Mouse (Mus musculus) left cerebral cortex, postnatal 36 days (tissue): Measurements from ENCODE around the gene Abcc10. TPM values are rescaled to one million over a fixed set of nuclear protein-coding genes. Genes with fewer than 3 reads are reported as not detected.
A peak's percentile ranks its signal among the peaks of the same experiment; 100 is the strongest.

Experiments
- DNase-seq, 2 experiments: peaks; one replicate each; pipeline ENCODE4 v3.0.0; 2021 to 2022; ENCODE audit warnings: low spot score in 2 of 2, mixed read lengths in 1 of 2
- intact Hi-C: fragments of 180-260 bp; cut with DNase I; formaldehyde crosslinking; loops from one replicate; pipeline ENCODE4 v1.15.1; 2025
- total RNA-seq, 2 experiments: library from RNA; stranded (reverse); gene quantifications; 2 replicates each; pipeline ENCODE4 v1.2.3; 2021

Abcc10 gene
- total RNA-seq, 2 experiments from 2014 or later, result 8.1 to 11.9 TPM

DNA sequence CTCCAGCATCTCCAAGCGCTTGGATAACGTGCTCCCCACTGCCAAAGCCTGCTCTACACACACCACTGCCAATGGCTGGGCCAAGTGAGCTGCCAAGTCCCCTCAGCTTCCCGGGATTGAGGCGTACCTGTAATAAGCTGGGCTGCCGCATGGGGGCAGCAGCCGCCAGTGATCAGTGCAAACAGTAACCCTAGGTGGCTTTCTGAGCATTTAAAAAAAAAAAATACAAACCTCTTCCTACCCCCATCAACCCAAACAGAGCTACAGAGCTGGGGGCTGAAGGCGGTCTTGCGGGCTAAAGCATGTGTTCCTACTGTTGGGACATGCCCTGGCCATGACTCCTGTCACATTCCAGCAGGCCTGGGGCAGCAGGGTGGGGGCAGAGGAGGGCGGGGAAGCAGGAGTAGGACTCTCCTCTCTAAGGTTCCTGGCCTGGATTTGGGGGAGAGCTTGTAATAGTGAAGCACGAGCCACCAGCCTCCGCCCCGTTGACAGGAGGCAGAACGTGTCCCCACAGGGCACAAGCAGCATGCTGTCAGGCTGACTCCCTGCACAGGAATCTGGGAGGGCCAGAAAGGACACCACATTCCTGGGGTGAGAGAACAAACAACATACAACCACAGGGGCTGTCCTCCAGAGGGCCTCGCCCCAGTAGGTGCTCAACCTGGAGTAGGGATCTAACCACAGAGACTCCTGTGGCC lies 62.1 kb downstream of the Abcc10 start:
- peak; percentile 82 to 85 for DNase-seq
- intact Hi-C loops, result loop anchor here (2.0 to 5.0 kb wide), 2 partner anchors 33 to 121 kb away; no protein-coding TSS in a partner anchor

DNA sequence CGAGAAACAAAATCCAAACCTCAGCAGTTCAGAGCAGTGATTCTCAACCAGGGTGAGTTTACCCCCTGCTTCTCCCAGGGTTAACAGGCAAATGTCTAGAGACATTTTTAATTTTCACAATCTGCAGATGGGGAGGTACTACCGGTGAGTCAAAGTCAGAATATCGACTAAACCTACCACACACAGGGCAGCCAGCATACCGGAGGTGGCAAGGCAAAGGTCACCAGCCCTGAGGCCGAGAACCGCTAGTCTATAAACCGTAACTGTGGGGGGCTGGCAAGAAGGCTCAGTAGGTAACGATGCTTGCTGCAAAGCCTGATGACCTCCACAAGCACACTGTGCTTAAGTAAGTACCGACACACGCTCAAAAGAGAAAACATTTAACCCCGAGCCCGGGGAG lies 62.6 kb downstream of the Abcc10 start:
- DNase-seq, result no peak
- intact Hi-C loops, result loop anchor here (5.0 kb wide), 1 partner anchor 122 kb away; no protein-coding TSS in a partner anchor

DNA sequence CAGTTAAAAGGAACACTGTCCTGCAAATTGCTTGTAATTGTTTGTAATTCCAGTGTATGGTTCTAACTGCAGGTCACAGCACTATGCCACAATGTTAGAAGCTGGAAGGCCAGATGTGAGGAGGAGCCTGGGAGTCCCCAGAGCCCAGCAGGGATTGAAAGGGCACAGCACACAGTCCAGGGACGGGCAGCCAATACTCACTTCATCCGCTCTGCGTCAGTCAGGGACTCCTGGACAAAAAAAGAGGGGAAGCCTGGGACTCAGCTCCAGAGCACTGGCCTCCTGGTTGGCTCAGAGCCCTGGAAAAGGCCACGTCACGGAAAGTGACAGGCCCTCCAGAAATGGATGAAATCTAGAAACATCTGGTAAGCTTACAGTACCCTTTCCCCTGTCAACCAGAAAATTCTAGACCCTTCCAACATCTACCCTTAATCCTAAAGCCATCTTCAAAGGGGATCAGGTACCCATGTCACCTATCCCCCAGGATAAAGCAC lies 65.9 kb downstream of the Abcc10 start:
- intact Hi-C loops, result loop anchor here (5.0 kb wide), 1 partner anchor 250 kb away; no protein-coding TSS in a partner anchor
- no peak for DNase-seq

DNA sequence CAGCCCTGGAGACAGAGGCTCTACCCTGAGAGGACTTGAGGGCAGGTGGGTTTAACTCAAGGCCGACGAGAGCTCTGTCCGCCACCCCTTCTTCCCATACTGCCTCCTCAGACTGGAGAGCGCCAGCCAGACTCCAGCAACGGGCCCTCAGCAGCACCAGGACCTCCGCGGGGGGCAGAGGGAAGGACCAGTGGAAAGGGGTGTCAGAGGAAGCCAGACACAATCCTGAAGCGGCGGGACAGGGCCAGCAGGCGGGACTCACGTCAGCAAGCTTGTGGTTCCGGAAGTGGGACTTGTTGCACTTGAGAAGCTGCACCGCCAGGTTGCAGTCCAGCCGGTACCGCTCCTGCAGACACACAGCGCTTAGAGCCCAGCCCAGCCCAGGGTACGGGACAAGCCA lies 68.5 kb downstream of the Abcc10 start:
- intact Hi-C loops, result loop anchor here (5.0 kb wide), 1 partner anchor 253 kb away; no protein-coding TSS in a partner anchor
- DNase-seq, result no peak

DNA sequence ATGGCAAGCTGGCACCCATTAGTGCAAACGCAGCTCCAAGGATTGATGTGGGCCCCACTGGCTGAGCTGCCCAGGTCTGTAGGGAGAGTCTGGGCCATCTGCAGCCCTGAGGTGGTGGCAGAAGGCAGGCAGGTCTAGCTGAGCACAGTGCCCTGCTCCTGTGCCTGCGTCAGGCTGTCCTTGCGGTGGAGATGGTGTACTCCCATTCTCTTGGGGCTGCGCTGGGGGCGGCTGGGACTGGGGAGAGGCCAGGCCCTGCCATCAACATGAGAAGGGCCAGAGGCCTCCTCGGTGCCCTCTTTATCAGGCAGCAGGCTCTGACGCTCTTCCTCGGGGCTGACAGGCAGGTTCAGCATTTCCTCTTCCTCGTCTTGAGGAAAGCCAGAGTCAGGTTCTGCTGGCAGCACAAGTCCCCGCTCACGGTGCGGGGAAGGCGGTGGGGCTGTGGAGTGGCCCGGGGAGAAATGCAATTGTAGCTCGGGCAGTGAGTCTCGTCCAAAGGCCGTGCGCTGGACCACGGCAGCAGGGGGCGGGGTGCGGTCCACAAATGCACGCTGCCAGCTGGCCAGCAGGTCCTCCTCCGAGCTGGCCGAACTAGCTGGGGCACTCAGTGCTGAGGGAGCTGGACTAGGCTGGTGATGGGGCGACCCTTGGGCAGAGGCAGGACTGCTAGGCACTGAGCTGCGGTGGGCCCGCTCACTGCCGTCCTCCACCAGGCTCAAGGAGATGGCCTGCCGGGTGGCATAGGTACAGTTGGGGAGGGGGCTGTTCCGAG lies 69.7 kb downstream of the Abcc10 start:
- peak in 1 of 2 experiments; percentile 3 for DNase-seq
- intact Hi-C loops, result no loop called here

DNA sequence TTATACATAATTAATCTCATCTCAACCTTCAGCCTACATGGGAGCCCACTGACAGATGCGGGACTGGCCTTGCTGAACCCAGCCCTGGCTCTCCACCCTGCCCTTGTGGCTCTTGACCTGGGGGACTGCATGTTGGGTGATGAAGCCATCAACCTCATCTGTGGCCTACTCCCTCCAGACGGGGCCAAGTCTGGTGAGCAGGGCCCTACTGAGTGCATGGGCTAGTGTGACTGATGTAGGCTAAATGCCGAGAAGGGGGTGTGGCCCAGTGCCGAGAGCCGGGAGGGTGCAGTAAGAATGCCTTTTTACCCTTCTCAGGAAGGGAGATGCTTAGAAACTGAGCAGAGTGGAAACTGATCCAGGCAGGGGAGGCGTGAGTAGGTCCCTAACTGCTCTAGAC lies 73.0 kb downstream of the Abcc10 start:
- intact Hi-C loops, result no loop called here
- no peak for DNase-seq

DNA sequence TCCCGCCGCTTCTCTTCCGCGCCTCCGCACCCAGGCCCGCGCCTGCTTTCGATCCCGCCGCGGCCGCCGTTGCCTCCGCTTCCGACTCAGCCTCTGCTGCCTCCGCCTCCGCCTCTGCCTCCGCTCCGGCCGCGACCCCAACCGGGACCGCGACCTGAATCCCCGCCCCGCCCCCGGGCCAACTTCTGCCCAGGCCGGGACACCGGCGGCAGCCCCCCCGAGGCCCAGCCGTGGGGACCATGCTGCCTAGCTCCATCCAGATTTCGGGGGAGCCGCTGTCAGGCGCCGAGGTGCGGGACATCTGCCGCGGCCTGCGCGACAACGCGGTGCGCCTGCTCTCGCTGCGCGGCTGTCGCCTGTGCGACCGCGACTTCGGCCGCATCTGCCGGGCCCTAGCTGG lies 74.0 kb downstream of the Abcc10 start:
- no peak for DNase-seq
- intact Hi-C loops, result no loop called here

DNA sequence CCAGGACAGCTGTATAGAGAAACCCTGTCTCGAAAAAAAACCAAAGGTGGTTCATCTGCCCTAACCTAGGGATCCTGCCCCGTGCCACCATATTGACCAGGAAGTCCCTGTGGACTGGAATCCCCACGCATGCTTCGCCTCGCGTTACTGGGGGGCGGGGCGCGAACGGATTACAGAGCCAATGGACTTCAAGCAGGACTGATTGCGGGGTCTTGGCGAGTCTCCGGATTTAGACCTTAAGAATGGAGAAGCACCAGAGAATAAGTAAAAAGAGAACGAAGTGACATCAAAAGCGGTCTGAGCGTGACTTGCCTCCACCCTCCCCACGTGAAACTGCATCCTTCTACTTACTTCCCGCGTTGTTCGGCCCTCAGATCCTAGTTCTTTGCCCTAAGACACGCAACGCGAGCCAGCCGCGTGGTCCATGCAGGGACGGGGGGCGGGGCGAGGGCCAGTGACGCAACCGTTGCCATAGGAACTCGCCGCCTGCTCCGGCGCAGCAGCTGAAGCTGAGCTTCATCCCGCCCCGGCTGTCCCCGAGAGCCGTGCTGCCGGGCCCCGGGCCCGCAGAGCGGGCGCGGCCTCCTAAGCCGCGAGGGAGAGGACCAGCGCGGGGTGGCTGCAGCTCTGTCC lies 74.6 kb downstream of the Abcc10 start, which contains the start of gene Lrrc73:
Gene Lrrc73 (plus strand): TSS at position 80 of the 633 bp plus-strand sequence.
- DNase-seq, result peak; percentile 93 to 94
- intact Hi-C loops, result no loop called here

Other genes starting within 250 kb of the Abcc10 start
- 10 to 100 TPM; 84.1 to 88.9 TPM for gene Mrps18a, start 217.4 kb downstream of the Abcc10 start, total RNA-seq
- 10 to 100 TPM; 17.7 to 19.5 TPM for gene Rsph9, start 184.1 kb downstream of the Abcc10 start, total RNA-seq
- 10 to 100 TPM; 11.4 to 15.5 TPM for gene Mad2l1bp, start 174.8 kb downstream of the Abcc10 start, total RNA-seq
- gene Gtpbp2, start 167.3 kb downstream of the Abcc10 start, total RNA-seq, result 100 to 1,000 TPM in 1 of 2 experiments, 10 to 100 TPM in 1; 89.4 to 135 TPM
- gene Polh, start 125.7 kb downstream of the Abcc10 start, total RNA-seq, result 1 to 10 TPM; 6.3 to 7.1 TPM
- 10 to 100 TPM; 39.3 to 42.9 TPM for gene Xpo5, start 125.6 kb downstream of the Abcc10 start, total RNA-seq
- gene Polr1c, start 80.3 kb downstream of the Abcc10 start, total RNA-seq, result 10 to 100 TPM; 36.3 to 38.8 TPM
- 10 to 100 TPM; 84.6 to 85.6 TPM for gene Yipf3, start 80.3 kb downstream of the Abcc10 start, total RNA-seq
- 10 to 100 TPM; 63.1 to 73.6 TPM for gene Lrrc73, start 74.8 kb downstream of the Abcc10 start, total RNA-seq
- gene Tjap1, start 45.3 kb downstream of the Abcc10 start, total RNA-seq, result 10 to 100 TPM; 35.9 to 48.4 TPM
- 10 to 100 TPM; 50.7 to 71.8 TPM for gene Dlk2, start 30.9 kb downstream of the Abcc10 start, total RNA-seq
- gene Zfp318, start 55.4 kb upstream of the Abcc10 start, total RNA-seq, result 10 to 100 TPM; 54.1 to 64.3 TPM
- 1 to 10 TPM; 1.7 to 6.5 TPM for gene Crip3, start 100.6 kb upstream of the Abcc10 start, total RNA-seq
- gene Slc22a7, start 110.1 kb upstream of the Abcc10 start, total RNA-seq, result under 1 TPM in 1 of 2 experiments, not detected in 1; 0.20 TPM
- gene Ttbk1, start 159.3 kb upstream of the Abcc10 start, total RNA-seq, result 100 to 1,000 TPM; 126 to 139 TPM
- 1 to 10 TPM; 3.5 to 5.4 TPM for gene Dnph1, start 168.4 kb upstream of the Abcc10 start, total RNA-seq
- gene Cul9, start 218.0 kb upstream of the Abcc10 start, total RNA-seq, result 10 to 100 TPM; 58.8 to 76.6 TPM
- gene Srf, start 227.8 kb upstream of the Abcc10 start, total RNA-seq, result 10 to 100 TPM; 55.6 to 68.4 TPM